Mouse (Mus musculus): ENCODE results near the gene Get4.

Gene Get4

DNA sequence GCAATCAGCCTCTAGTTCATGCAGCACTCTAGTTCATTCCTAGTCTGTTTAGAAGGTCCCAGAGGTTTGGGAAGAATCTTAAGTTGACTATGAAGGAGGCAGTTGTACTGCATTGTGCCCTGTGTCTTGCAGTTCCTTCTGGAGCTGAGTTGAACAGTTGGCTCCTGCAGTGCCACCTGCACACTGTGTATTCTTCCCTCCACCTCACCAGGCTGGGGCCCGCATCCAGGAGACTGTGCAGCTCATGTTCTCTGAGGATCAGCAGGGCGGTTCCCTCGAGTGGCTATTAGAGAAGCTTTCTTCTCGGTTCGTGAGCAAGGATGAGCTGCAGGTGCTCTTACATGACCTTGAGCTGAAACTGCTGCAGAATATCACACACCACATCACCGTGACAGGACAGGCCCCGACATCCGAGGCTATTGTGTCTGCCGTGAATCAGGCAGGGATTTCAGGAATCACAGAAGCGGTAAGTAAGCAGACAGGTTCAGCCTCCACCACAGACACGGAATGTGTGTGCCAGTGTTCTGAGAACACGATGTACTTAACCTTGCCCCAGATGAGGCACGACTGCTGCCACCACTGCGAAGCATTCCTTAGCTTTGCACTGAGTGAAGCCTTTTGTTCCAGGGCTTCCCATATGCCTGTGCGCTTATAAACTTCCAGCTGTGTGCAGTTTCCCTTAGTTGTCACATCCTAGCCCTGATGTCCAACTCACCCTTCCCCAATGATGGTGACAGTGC, 10.9 kb upstream of the Get4 start:
- no peak for DNase-seq (ENCODE audit: low spot score in 2 of 2)

DNA sequence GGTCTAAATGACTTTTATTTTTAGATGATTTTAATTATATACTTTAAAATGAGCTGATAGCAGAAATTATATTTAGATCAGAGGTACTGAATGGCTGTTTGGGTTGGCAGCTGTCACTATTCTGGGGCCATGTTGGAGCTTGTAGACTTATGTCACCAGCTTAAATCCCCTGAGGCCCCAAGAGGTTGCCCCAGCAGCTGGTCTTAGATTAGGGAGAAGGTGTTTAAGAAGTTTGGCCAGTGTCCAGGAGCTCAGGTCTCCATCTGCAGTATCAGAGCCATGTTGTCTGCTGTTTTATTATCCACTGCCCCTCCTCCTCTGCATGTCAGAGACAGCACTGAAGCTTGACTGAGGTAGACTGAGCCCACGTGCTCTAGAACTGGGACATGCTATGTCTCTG, 8.7 kb upstream of the Get4 start:
- no peak for DNase-seq (ENCODE audit: low spot score in 2 of 2)

DNA sequence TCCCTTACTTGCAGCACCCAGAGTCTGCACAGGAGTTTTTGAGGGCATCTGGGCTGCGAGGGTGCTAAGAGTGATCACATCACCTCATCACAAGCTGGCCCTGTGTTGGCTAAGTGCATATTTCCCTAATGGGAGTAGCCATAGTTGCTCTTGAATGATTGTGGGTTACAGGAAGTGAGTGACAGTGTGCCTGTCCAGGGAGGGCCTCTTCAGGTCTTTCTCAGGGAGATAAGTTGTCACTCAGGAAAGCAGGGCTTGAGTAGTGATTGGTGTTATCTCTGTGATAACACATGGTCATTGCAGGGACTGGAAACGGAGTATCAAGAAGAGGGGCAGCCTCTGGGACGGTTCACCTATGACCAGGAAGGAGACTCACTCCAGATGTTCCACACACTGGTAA, 4.4 kb upstream of the Get4 start:
- DNase-seq (ENCODE audit: low spot score in 2 of 2), result no peak

DNA sequence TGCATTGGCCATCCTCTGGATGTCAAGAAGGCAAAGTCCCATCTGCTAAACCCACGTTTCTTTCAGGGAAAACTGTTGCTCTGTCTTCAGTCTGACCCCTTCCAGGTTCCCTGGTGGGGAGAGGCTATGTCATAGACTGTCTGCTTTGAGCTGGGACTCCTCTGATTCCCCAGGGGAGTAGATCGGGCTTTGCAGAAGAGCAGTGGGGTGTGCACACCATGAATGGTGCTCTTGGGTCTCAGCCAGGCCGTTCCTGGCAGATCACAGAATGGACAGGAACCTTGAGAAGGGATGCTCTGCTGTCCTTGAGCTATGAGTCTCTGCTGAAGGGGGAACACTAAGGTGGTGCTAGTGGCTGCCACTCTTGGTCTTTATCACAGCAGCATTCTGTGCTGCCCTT, 3.3 kb upstream of the Get4 start:
- no peak for DNase-seq (ENCODE audit: low spot score in 2 of 2)

DNA sequence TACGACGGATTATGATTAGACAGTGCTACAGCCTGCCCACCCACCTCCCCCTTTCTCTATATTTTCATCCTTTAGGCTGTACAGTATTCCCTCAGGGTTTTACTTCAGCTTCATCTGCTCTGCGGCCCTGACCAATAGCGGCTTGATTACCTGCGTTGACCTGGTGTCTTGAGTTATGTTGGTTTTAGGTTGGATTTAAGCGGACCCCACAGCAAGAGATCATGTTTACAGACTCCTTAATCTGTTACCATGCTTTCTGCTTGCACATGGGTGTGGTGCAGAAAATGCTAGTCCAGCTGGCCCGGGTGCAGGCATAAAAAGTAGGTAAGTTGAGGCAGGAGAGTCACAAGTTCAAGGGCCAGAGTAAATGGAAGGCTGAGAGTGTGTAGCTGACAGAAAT, 845 bp upstream of the Get4 start:
- no peak for DNase-seq (ENCODE audit: low spot score in 2 of 2)

DNA sequence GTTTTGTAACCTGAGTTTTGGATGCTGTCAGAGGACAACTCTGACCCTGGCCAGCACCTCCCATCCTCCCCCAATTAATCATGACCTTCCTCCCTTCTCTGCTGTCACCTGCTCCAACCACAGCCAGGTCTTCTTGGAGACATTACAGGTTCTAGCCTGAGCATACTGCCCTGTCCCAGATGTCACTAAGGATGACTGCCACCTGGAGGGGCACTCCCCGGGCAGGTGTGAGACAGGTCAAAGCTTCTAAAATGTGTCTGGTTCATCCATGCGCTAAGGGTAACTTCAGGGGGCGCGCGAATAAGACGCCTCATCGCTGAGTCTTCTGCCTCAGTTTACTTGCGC, 416 bp upstream of the Get4 start:
- DNase-seq (ENCODE audit: low spot score in 2 of 2), result no peak

DNA sequence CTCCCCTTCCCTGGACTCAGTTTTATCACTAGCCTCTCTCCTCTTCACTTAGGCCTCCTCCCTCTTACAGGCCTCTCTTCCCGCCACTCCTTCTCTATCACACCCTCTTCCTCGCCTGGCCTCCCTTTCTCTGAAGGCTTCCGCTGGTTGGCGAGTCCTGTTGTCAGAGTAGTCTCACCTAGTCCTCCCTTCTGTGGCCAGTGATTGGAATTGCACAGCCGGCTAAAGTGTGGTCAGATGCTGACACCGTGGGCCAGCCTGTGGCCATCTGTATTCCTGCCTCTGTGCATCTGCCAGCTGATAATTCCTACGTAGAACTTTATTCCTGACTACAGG, 754 bp downstream of the Get4 start:
- peak in 1 of 2 experiments; percentile 29 for DNase-seq (ENCODE audit: low spot score in 2 of 2)

DNA sequence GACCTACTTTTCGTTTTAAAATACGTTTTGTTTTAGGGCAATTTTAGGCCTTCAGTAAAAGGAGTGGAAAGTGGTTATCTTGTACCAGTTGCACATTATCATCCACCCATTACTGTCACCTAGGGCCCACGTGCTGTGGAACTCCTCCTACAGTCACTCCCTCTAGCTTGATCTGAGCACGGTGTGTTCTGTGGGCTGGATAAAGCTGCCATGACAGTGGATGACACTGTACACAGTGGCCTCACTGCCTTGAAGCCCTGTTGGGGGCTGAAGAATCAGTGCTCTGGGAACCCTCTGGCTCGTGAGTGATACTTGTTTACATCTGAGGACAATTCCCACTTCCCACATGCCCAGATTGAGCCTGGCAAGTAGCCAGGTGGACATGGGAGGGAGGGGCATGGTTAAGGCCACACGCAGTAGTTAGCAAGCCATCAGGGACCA, 1.2 kb downstream of the Get4 start:
- DNase-seq (ENCODE audit: low spot score in 2 of 2), result peak in 1 of 2 experiments; percentile 32

DNA sequence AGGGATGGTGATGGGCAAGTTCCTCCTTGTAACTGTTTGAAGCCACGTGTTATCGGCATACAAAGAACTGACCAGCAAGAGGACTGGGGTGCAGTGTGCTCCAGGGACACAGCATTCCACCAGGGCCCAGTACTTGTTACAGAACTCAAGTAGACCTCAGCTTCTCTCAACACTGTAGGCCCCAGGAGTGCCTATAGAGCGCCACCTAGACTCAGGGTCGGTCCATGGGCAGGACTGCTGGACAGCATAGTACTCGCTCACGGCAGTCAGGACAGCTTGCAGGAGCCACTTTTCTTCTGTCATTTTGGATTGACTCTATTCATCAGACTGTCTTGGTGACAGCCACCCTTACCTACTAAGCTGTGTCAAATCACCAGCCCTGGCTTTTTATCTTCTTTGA, 2.8 kb downstream of the Get4 start:
- DNase-seq (ENCODE audit: low spot score in 2 of 2), result no peak

DNA sequence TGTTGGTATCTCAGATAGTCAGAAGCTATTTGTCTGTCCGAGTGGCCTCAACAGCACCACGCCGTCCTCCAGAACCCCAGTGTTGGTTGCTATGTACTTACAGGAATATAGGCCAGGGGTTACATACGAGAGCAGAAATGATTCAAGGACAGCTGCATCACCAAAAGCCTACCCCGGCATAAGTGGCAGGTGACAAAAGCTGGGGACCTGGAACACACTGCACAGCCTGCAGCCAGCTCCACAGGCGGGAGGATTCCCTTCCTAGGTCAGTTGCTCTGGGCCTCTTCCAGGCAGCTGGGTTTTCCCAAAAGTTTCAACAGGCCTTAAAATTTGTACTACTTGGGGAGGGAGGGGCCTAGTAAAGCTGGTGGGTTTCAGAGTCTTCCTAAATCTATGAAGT, 3.7 kb downstream of the Get4 start:
- no peak for DNase-seq (ENCODE audit: low spot score in 2 of 2)

DNA sequence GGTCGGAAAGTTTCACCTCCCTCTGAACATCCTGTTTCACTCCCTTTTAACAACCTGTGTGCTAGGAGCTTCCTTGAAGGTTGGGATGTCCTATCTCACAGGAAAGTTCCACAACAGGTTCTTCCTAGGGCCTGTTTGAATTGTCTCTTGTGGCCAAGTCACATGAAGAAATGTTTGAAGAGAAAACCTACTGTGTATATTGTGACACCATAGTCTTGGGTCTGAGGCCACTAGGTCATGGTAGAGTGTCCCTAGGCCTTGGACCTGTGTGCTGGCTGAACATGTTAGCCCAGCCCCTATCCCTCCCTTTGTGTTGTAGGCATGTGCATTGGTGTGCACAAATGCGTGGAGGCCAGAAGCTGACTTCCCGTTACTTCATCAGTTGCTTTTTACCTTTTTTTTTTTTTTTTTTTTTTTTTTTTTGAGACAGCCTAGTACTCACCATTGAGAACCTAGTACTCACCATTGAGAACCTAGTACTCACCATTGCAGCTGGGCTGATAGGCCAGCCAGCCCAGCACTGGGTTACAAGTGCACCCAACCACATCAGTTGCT, 4.2 kb downstream of the Get4 start:
- no peak for DNase-seq (ENCODE audit: low spot score in 2 of 2)

DNA sequence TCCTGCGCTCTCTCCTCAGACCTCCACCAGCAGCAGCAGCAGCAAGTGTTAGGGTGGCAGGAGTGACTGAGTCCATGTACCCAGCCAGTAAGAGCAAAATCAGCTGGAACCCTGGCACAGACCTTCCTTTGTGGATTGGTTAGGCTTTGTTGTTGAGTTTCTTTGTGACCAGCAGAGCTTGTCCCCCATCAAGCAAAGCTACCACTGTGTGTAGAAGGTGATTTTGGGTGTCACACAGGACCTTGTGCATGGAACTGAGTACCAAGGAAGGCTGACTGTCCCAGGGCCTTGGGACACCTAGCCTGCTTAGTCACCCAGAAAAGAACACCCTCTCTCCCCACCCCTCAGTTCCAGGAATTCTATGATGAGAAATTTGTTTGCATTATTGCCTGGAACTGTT, 5.1 kb downstream of the Get4 start:
- DNase-seq (ENCODE audit: low spot score in 2 of 2), result no peak

DNA sequence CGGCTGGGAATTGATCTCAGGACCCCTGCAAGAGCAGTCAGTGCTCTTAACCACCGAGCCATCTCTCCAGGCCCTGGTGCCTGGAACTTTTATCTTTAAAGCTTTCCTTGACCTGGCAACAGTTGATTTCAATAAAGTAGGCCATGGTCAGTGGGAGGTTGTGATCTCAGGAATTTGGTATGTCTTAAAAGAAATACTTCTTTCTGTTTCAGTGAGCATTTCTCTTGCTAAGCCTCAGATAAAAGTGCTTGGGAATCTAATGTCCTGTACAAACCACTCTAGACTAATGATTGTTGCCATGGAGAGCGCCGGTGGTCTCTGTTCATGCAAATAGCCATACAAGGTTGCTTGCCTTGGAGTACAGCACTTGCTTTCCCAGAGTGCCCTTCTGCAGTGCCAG, 5.7 kb downstream of the Get4 start:
- DNase-seq (ENCODE audit: low spot score in 2 of 2), result no peak

DNA sequence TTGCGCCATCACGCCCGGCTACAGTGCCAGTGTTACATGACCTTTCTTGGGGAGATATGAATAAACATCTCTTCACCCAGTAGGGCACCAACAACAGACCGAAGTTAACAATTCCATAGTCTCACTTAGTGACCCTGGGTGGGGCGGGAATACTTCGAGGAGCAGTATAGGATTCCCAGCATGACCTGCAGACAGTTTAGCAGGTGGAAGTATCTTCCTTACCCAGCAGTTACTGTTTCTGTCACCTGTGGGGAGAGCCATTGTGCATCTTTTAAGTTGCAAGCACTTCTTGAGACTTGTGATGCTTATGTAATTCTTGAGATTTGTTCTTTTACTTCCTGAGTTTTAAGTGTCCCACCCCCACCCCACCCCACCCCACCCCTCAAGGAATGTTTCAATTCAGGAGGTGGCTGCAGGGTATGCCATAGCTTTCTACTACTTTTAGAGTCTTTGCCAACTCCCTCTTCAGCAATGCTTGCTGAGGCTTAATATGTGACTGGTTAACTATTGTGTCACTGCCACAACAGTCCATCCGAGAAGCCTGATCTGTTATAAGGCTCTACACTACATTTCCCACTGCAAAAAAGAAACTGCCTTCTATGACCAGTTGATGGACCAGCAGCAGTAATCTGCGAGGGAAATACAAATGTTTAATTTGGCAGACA, 6.4 kb downstream of the Get4 start:
- no peak for DNase-seq (ENCODE audit: low spot score in 2 of 2)

DNA sequence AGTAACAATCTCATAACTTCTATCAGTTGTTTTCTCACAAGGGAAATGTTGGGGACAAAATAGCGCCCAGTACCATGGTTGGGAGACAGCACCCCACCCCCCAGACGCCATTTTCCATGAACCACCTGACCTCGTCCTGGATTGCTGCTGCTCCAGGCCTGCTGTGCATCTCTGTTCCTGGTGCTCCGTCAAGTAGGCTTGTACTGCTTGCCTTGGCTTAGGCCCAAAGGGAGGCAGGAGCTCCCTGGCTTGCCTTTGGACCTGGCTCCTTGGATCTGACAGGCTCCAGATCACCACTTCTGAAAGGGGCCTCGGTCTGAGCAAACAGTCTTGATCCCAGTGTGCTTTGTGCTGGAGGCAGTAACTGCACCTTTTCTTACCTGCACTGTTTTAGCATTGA, 7.7 kb downstream of the Get4 start:
- no peak for DNase-seq (ENCODE audit: low spot score in 2 of 2)

DNA sequence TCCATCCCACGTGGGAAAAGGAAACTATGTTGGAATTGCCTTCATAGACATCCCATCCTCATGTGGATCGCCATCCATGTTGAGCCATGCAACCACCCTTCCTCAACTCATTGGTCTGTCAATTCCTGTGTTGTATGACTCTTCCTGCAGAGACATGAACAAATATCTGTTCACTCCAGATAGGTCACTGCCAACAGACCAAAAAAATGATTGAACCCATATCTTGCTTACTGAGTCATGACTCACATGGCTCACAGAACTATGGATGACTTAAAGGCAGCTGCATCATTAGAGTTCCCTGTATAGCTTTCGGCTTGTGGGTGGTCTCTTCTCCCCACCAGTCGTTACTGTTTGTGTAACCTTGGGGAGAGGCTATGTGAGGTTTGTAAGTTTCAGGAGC, 9.3 kb downstream of the Get4 start:
- DNase-seq (ENCODE audit: low spot score in 2 of 2), result no peak

DNA sequence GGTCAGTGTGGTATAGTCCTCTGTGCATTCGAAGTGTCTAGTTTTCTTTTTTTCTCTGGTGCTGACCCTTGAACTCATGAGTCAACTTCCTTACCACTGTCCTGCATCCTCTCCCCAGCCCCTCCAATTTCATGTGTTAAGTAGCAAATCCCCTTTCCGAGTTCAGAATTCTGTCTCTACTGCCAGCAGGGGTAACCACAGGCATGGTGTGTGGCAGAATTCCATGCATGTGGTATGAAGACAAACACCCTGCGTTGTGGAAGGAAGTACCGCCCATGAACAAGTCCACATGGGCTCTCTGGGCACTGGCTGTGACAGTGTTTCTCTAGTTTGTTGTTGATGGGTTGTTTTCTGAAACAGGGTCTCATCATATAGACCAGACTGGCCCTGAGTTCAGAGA, 15.5 kb downstream of the Get4 start:
- no peak for DNase-seq (ENCODE audit: low spot score in 2 of 2)

DNA sequence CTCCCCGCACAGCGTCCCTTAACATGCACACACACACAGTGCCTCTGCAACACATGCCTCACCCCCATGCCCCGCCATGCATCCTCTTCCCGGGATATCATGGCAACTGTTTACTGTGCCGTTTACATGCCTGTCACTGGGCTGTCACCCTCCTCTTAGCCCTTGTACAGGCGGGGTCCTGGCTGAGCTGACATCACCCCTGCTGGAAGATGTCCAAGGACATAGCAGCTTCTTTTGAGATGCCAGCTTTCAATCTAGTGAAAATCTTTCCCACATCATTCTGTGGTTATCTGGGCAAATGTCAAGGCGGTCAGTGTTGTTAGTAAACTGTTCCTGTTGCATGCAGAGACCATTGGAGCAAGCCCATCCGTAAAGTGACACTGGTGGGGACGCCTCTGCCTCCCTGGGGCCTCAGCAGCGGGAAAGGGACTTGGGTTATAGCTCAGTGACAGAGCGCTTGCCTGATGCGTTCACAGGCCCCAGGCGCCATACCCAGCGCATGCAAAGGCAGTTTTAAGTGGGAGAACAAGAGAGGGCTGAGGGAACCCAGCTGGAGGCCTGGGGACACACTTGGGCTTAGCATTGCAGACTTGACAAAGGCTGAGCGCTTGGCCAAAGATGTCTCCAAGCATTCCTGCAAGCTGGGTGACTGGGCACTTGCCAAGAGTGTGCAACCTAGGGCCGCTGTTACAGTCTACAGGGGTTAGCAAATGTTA, 18.8 kb downstream of the Get4 start:
- no peak for DNase-seq (ENCODE audit: low spot score in 2 of 2)

DNA sequence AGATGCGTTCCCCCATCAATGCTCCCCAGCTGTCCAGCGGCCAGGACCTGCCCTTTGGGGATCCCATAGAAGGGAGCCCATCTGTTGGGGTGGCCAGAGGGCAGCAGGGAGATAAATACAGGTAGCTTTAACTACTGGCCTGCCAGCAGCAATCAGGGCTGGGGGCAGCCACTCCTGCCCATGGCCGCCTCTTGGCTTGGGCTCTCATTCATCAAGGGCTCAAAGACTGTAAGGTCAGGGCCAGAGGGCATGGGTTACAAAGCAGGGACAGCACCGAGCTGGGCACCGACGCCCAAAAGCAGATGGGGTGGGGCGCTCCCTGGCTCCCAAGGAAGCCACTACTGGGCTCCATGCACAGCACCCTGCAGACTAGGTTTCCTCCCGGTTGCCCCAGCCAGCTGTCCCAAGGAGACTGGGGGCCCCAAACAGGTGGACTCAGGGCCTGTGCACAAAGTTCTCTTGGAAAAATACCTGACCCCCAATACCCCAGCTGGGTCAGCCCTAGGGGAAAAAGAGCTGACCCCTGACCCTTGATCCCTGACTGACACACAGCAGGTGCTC, 19.9 kb downstream of the Get4 start:
- no peak for DNase-seq (ENCODE audit: low spot score in 2 of 2)

DNA sequence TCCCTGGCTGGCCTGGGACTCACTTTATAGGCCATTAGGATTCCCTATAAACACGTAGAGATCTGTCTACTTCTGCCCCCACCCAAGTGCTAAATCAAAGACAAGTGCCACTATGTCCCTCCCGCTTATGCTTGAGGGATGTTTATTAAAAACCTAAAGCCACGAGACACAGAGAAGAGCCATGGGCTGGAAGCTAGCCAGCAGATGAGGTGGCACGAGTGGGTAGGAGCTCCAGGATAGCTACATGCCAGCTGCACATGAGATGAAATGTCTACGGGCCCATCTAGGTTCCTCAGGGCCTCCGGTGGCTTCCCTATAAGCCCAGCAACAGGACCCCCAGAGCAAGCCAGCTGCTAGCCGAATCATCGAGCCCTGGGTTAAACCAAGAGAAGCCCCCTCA, 25.2 kb downstream of the Get4 start:
- DNase-seq (ENCODE audit: low spot score in 2 of 2), result no peak

DNA sequence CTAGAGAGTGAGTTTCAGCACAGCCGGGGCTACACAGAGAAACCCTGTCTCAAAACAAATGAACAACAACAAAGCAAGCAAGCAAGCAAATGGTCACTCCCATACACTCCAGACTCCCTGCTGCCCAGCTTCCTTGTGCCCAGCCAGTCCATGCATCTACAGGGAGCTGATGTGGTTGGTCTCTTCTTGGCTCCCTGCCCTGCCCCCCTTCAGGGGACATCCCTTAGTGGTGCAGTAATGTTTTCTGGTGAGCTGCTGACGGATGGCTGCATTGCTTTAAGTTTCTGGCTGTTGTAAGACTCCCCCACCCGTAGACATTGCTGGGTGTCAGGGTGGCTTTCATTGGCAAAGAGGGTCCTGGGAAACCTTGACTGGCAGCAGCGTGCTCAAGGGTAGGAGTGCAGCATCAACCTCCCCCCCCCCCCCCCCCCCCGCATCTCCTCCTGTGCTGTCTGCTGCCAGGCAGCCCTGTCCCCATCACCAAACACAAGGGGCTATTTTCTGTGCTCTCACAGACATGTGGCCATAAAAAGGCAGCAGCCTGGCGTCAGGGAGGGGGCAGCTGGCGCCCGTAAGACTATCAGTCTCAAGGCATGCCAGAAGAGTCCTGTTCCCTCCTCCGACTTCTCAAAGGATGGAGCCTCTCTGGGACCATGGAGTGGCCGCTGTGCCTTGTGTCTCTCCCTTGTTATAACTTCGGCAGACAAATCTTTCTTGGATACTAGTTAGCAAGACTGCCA, 29.4 kb downstream of the Get4 start:
- DNase-seq (ENCODE audit: low spot score in 2 of 2), result no peak

DNA sequence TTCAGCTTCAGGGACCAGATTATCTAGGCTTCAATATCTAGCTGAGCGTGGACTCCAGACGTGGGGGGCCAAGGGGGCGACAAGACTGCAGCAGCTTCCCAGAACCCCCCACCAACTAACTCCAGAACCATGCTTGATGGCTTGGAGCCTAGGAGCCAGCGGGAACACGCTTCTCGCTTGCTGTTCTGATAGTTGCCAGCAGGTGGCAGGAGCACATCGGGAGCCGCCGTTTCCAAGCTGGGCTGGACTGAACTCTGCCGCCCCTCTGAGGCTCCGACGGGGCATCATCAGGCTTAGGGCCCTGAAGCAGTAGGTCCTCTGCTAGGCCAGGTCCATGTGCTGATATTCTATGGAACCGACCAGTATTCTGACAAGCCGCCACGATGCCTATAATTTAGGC, 30.1 kb downstream of the Get4 start:
- peak; percentile 89 to 90 for DNase-seq (ENCODE audit: low spot score in 2 of 2)

Data from cerebellum, postnatal 4 days (tissue).